Mouse (Mus musculus) heart, postnatal 0 days (tissue): Measurements from ENCODE around the gene Mtif2. TPM values are rescaled to one million over a fixed set of nuclear protein-coding genes. Genes with fewer than 3 reads are reported as not detected.
A peak's percentile ranks its signal among the peaks of the same experiment; 100 is the strongest.
"Not testable (repeated sequence)": the region's sequence is repeated elsewhere in the genome, so short reads cannot be mapped to it uniquely, and the experiment has no call there.

Source experiments
- ATAC-seq: fragments of 200-750 bp; cut with Nextera tagmentation; 2 replicates; pipeline ENCODE4 v1.8.0; 2017; ENCODE audit warnings: low read depth, moderate number of reproducible peaks, moderate library complexity; ENCODE audit not compliant: insufficient read depth
- DNase-seq: peaks from one replicate; pipeline ENCODE4 v3.0.0-alpha.2; 2016; ENCODE audit warnings: low spot score
- H3K27ac ChIP-seq: fragments of 300-500 bp; sonication (generic); 2 replicates; pipeline ENCODE4 v1.5.1; 2014; ENCODE audit warnings: low read depth, mild to moderate bottlenecking
- H3K27me3 ChIP-seq: fragments of 300-500 bp; sonication (generic); 2 replicates; pipeline ENCODE4 v1.6.1; 2014; ENCODE audit warnings: low read length, mixed read lengths; ENCODE audit not compliant: control insufficient read depth, insufficient read depth
- H3K36me3 ChIP-seq: fragments of 300-500 bp; sonication (generic); replicated peaks from 2 replicates; pipeline ENCODE4 v1.6.1; 2014; ENCODE audit warnings: low read length, mixed read lengths; ENCODE audit not compliant: control insufficient read depth, insufficient read depth
- H3K4me1 ChIP-seq: fragments of 300-500 bp; sonication (generic); 2 replicates; pipeline ENCODE4 v1.6.1; 2014; ENCODE audit warnings: antibody characterized with exemption; ENCODE audit not compliant: control insufficient read depth, insufficient read depth
- H3K4me2 ChIP-seq: fragments of 300-500 bp; sonication (generic); 2 replicates; pipeline ENCODE4 v1.6.1; 2014; ENCODE audit warnings: low read depth, mild to moderate bottlenecking, low read length, moderate library complexity
- H3K4me3 ChIP-seq: fragments of 300-500 bp; sonication (generic); 2 replicates; pipeline ENCODE4 v1.5.1; 2014; ENCODE audit warnings: low read depth, low read length
- H3K9ac ChIP-seq: fragments of 300-500 bp; sonication (generic); replicated peaks from 2 replicates; pipeline ENCODE4 v1.6.1; 2014; ENCODE audit warnings: low read depth, low read length, mixed read lengths
- H3K9me3 ChIP-seq: fragments of 300-500 bp; sonication (generic); replicated peaks from 2 replicates; pipeline ENCODE4 v1.6.1; 2016; ENCODE audit warnings: low read length; ENCODE audit not compliant: control insufficient read depth
- CTCF ChIP-seq: IDR thresholded peaks from 2 replicates; pipeline ENCODE4 v1.5.1; 2016; ENCODE audit warnings: antibody characterized with exemption, control low read depth, low read depth
- EP300 ChIP-seq: IDR thresholded peaks from 2 replicates; pipeline ENCODE4 v1.6.1; 2016; ENCODE audit warnings: antibody characterized with exemption, low read depth
- WGBS: fragments of 180-500 bp; shearing (Covaris S2); extraction: QIAGEN DNeasy Blood & Tissue Kit; methylation state at CpG from one replicate; pipeline ENCODE4 v1.1.7; 2014; 5-methylcytosine and 5-hydroxymethylcytosine counted together
- polyA plus RNA-seq: library from polyadenylated mRNA; unstranded; fragments of >200 nt; fragmentation: Nextera tagmentation; extraction: Ambion mirVana; gene quantifications from 2 replicates; pipeline ENCODE4 v1.2.1, GENCODE M21; 2015
- total RNA-seq: library from RNA; depleted of rRNA; stranded (reverse); fragments of >200 nt; gene quantifications from 2 replicates; pipeline ENCODE4 v1.2.3, GENCODE M21; 2014; ENCODE audit warnings: low replicate concordance

Mtif2 gene
- total and polyA plus RNA-seq, 2 experiments from 2014 or later, result 15.5 to 50.4 TPM

DNA sequence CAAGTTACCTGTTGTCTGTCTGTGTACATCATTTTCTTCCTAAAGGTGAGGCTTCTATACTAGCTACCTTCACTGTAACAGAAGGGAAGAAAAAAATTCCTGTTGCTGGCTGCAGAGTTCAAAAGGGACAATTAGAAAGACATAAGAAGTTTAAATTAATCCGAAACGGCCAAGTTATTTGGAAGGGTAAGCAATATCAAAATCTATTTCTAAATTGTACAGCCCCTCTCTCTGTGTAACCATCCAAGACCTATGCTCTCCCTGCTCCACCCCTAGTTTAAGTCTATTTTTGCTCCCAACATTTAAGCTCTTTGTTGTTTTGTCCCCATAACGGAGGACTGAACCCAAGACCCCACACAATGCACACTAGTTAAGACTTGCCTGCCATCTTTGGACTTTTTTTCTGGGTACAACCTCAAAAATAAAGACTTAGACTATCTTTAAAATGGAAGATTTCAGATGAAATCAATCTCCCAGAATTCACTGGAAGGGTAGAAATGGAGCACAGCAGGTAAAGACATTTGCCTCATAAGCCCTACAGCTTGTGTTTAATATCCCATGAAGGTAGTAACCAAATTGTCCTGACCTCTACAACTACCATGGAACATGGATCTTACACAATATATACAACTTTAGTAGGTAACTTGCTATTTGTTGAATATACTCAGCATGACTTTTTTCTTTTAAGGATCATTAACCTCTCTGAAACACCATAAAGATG, 18.2 kb downstream of the Mtif2 start:
- Histone ChIP-seq H3K9me3 (no peaks in the 10 kb centered on the region), H3K4me1 (peaks cover 11% of the 10 kb centered on the region; the same call in 1 of the 2 replicates), H3K4me2 (no peak overlapping the region), H3K9ac (no peak overlapping the region), H3K4me3 (no peak overlapping the region), H3K27ac (no peak overlapping the region), H3K27me3 (no peaks in the 10 kb centered on the region), H3K36me3 (peaks cover 43% of the 10 kb centered on the region)
- WGBS, result 93% methylated on average over 3 of the region's 3 CpGs
- TF ChIP-seq CTCF (no peak), EP300 (no peak)
- DNase-seq (no peak), ATAC-seq (no peak)

- DNase-seq, H3K4me3 ChIP-seq, ATAC-seq, H3K27me3 ChIP-seq, H3K4me2 ChIP-seq, H3K9ac ChIP-seq, H3K9me3 ChIP-seq, H3K27ac ChIP-seq: not testable (repeated sequence)
- 82% methylated on average over 4 of the region's 4 CpGs for WGBS
- H3K4me1 ChIP-seq, result peaks cover 11% of the 10 kb centered on the region; the same call in 1 of the 2 replicates
- H3K36me3 ChIP-seq, result peaks cover 40% of the 10 kb centered on the region
Measured at GRCm38 (mm10) chr11:29545150-29545752, 19.0 kb downstream of the Mtif2 start.

GRCm38 (mm10) chr11:29546297-29546696, 20.1 kb downstream of the Mtif2 start:
- Histone ChIP-seq H3K36me3 (peaks cover 31% of the 10 kb centered on the region), H3K4me1 (peaks cover 11% of the 10 kb centered on the region; the same call in 1 of the 2 replicates), H3K4me2 (peak overlapping the region; percentile 92; the same call in 1 of the 2 replicates)
- H3K4me3 ChIP-seq, H3K9me3 ChIP-seq, DNase-seq, ATAC-seq, H3K27ac ChIP-seq, H3K9ac ChIP-seq, H3K27me3 ChIP-seq: not testable (repeated sequence)
- 90% methylated on average over 2 of the region's 2 CpGs for WGBS

DNA sequence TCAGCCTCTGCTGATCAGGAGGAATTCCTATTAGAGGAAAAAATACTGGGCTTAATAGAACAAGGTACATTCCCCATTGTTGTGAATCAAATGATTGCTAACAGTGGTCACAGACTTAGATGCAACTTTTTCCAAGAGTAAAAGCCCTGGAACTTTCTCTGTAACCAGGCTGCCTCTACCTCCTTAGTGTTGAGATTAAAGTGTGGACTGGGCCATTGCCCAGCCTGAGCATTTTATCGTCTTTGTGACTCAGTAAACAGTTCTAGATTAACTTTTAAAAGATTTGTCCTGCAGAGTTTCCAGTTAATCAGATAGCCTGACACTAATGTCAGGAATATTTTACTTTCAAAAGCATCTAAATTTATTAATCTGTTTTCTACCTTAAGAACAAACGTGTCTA, 20.6 kb downstream of the Mtif2 start:
- ATAC-seq, result no peak
- H3K4me2 ChIP-seq, result peak overlapping the region; percentile 92
- peak overlapping the region; percentile 76; the same call in 1 of the 2 replicates for H3K27ac ChIP-seq
- H3K9ac ChIP-seq, result peak overlapping the region; percentile 93
- TF ChIP-seq CTCF (no peak), EP300 (no peak)
- H3K4me3 ChIP-seq, result peak overlapping the region; percentile 93
- H3K4me1 ChIP-seq, result peaks cover 11% of the 10 kb centered on the region; the same call in 1 of the 2 replicates
- peaks cover 26% of the 10 kb centered on the region for H3K36me3 ChIP-seq
- no peaks in the 10 kb centered on the region for H3K9me3 ChIP-seq
- DNase-seq, result no peak
- no peaks in the 10 kb centered on the region for H3K27me3 ChIP-seq
- 8% methylated on average over 2 of the region's 2 CpGs for WGBS

GRCm38 (mm10) chr11:29547249-29547751, 21.1 kb downstream of the Mtif2 start:
- ATAC-seq, result peak; percentile 34
- 1% methylated on average over 27 of the region's 27 CpGs for WGBS

More at GRCm38 (mm10) chr11:29547249-29547751, 21.1 kb downstream of the Mtif2 start:
- Histone ChIP-seq H3K4me3 (peak overlapping the region; percentile 93), H3K36me3 (peaks cover 26% of the 10 kb centered on the region), H3K4me1 (peaks cover 11% of the 10 kb centered on the region; the same call in 1 of the 2 replicates), H3K4me2 (peak overlapping the region; percentile 92), H3K27me3 (no peaks in the 10 kb centered on the region), H3K27ac (peak overlapping the region; percentile 76), H3K9me3 (no peaks in the 10 kb centered on the region), H3K9ac (peak overlapping the region; percentile 93)
- TF ChIP-seq EP300 (no peak), CTCF (no peak)
- DNase-seq, result no peak
